19 mouse cellular contexts compared by ENCODE assay signal in the genomic region with DNA sequence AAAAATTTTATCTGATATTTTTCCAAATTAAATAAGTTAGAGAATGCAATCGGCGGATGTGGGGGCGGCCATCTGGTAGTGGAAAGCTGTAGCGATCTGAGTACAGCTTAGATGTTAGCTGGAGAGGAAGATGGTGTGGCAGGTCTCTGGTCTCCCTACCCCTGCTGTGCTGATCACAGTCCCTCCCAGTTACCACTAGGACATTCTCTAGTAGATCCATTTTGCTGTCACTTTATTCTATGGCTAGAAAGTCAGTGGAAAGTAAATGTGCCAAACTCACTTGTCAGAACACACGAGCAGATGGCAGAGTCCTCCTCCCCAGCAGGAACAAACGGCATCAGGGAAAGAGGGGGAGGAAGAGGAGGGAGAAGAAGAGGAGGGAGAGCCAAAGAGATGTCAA. TPM values are rescaled to one million over a fixed set of nuclear protein-coding genes. Genes with fewer than 3 reads are reported as not detected.
DNase-seq lines count a peak whose midpoint lies in the region; ATAC-seq lines count a peak whose summit lies in the region.
"Had no signal": no experiment of that assay in that cellular context is flagged by ENCODE, and none has a peak within 500 bp of the region (broad histone marks: within the 10 kb centered on the region; RNA-seq: fewer than 3 reads in every experiment).

No protein-coding gene starts in this region.

- no peak overlapping the region for H3K4me3 ChIP-seq in forebrain, embryonic 15.5 days
- no peak overlapping the region for H3K4me3 ChIP-seq in forebrain, embryonic 12.5 days (replicated peaks)
- H3K4me3 ChIP-seq in kidney, embryonic 16.5 days (ENCODE audit: low read length): no peak overlapping the region
- H3K4me3 ChIP-seq: heart, embryonic 10.5 days; hindbrain, embryonic 15.5 days; limb, embryonic 13.5 days; midbrain, embryonic 13.5 days had no signal

- H3K4me2 ChIP-seq in forebrain, embryonic 15.5 days (replicated peaks): no peak overlapping the region
- H3K4me2 ChIP-seq in forebrain, embryonic 12.5 days: no peak overlapping the region
- H3K4me2 ChIP-seq in kidney, embryonic 16.5 days (replicated peaks; ENCODE audit: low read depth, low read length): no peak overlapping the region
- H3K4me2 ChIP-seq: hindbrain, embryonic 15.5 days; limb, embryonic 13.5 days; midbrain, embryonic 13.5 days had no signal

- DNase-seq in right cerebral cortex, adult 2 months (ENCODE audit: low spot score in 2 of 2): peak; percentile 70
- no peak for DNase-seq in right cerebral cortex, postnatal 14 days
- DNase-seq in layer of hippocampus, postnatal 36 days: peak; percentile 70
- peak; percentile 91 for DNase-seq in telencephalon, adult 2 months (ENCODE audit: low read depth, low spot score)
- no peak for DNase-seq in heart, postnatal 4 days
- DNase-seq: gastrocnemius, postnatal 25 days; heart, postnatal 14 days; lung, postnatal 4 days; thymus, adult 2 months had no signal

- 0 out of 2 replicates have a peak, but pooled peaks have one; percentile 42 for ATAC-seq in forebrain, embryonic 15.5 days (replicated peaks)
- ATAC-seq in forebrain, embryonic 12.5 days (ENCODE audit: low FRiP score): no peak
- ATAC-seq in kidney, embryonic 16.5 days (ENCODE audit: low FRiP score, low TSS enrichment): no peak
- ATAC-seq: activated CD4-positive, CD25-positive, alpha-beta regulatory T cell, adult 4 months; midbrain, embryonic 13.5 days had no signal

- peaks cover 24% of the 10 kb centered on the region for H3K4me1 ChIP-seq in forebrain, embryonic 15.5 days
- peaks cover 17% of the 10 kb centered on the region for H3K4me1 ChIP-seq in forebrain, embryonic 12.5 days
- peaks cover 9% of the 10 kb centered on the region for H3K4me1 ChIP-seq in kidney, embryonic 16.5 days (ENCODE audit: insufficient read depth, low read length)

- peaks cover 48% of the 10 kb centered on the region for H3K36me3 ChIP-seq in forebrain, embryonic 15.5 days
- H3K36me3 ChIP-seq in forebrain, embryonic 12.5 days (replicated peaks): peaks cover 52% of the 10 kb centered on the region
- peaks cover 29% of the 10 kb centered on the region for H3K36me3 ChIP-seq in kidney, embryonic 16.5 days (ENCODE audit: insufficient read depth, low read length)

- 74% methylated on average over 6 of the region's 6 CpGs for WGBS in forebrain, embryonic 15.5 days
- 86% methylated on average over 6 of the region's 6 CpGs for WGBS in forebrain, embryonic 12.5 days
- 73% methylated on average over 6 of the region's 6 CpGs for WGBS in kidney, embryonic 16.5 days

- H3K27ac ChIP-seq in forebrain, embryonic 15.5 days (replicated peaks): peak overlapping the region; percentile 35
- H3K27ac ChIP-seq in forebrain, embryonic 12.5 days: no peak overlapping the region
- no peak overlapping the region for H3K27ac ChIP-seq in kidney, embryonic 16.5 days (ENCODE audit: low read length)
- H3K27ac ChIP-seq: heart, embryonic 10.5 days; hindbrain, embryonic 15.5 days; limb, embryonic 13.5 days; midbrain, embryonic 13.5 days had no signal

- no peaks in the 10 kb centered on the region for H3K27me3 ChIP-seq in forebrain, embryonic 15.5 days
- no peaks in the 10 kb centered on the region for H3K27me3 ChIP-seq in forebrain, embryonic 12.5 days
- H3K27me3 ChIP-seq in kidney, embryonic 16.5 days (ENCODE audit: insufficient read depth, low read length): no peaks in the 10 kb centered on the region
- H3K27me3 ChIP-seq: hindbrain, embryonic 15.5 days; limb, embryonic 13.5 days; midbrain, embryonic 13.5 days had no signal

- no peaks in the 10 kb centered on the region for H3K9me3 ChIP-seq in forebrain, embryonic 15.5 days
- no peaks in the 10 kb centered on the region for H3K9me3 ChIP-seq in forebrain, embryonic 12.5 days
- no peaks in the 10 kb centered on the region for H3K9me3 ChIP-seq in kidney, embryonic 16.5 days (ENCODE audit: low read length)
- H3K9me3 ChIP-seq: heart, embryonic 10.5 days; hindbrain, embryonic 15.5 days; limb, embryonic 13.5 days; midbrain, embryonic 13.5 days had no signal

- no peak overlapping the region for H3K9ac ChIP-seq in forebrain, embryonic 15.5 days (replicated peaks)
- no peak overlapping the region for H3K9ac ChIP-seq in forebrain, embryonic 12.5 days
- no peak overlapping the region for H3K9ac ChIP-seq in kidney, embryonic 16.5 days (replicated peaks; ENCODE audit: low read length)
- H3K9ac ChIP-seq: hindbrain, embryonic 15.5 days; limb, embryonic 13.5 days; midbrain, embryonic 13.5 days had no signal

RNA-seq across cellular contexts. Expression of a gene that starts 6.3 kb away (rescaled TPM):
- polyA plus RNA-seq in forebrain, embryonic 15.5 days (2015; fragmentation: Nextera tagmentation; extraction: Ambion mirVana): not detected in 2 replicates
- polyA plus RNA-seq in forebrain, embryonic 12.5 days (2016; fragmentation: Nextera tagmentation; extraction: Ambion mirVana): 0.15 and 0.31 TPM in 2 replicates
- 1 to 10 TPM; 1.8 to 1.9 TPM for total RNA-seq in layer of hippocampus, postnatal 36 days (2021)
- polyA plus RNA-seq in kidney, embryonic 16.5 days (2015; fragmentation: Nextera tagmentation; extraction: Ambion mirVana): 0.14 TPM in 1 of 2 replicates, not detected in the other
- total RNA-seq in heart, postnatal 4 days (2021): 10 to 100 TPM; 44.7 to 57.2 TPM
- total RNA-seq: adrenal gland, postnatal 4 days; gastrocnemius, postnatal 25 days had no signal
- polyA plus RNA-seq: activated CD4-positive, CD25-positive, alpha-beta regulatory T cell, adult 4 months; limb, embryonic 13.5 days; midbrain, embryonic 13.5 days; small intestine, adult 2 months had no signal

RNA-seq across cellular contexts. Expression of a gene that starts 25.2 kb away (rescaled TPM):
- 35.6 and 41.5 TPM in 2 replicates for polyA plus RNA-seq in forebrain, embryonic 15.5 days (2015; fragmentation: Nextera tagmentation; extraction: Ambion mirVana)
- 82.6 and 83.1 TPM in 2 replicates for polyA plus RNA-seq in forebrain, embryonic 12.5 days (2016; fragmentation: Nextera tagmentation; extraction: Ambion mirVana)
- 10 to 100 TPM; 18.4 TPM for total RNA-seq in layer of hippocampus, postnatal 36 days (2021)
- polyA plus RNA-seq in kidney, embryonic 16.5 days (2015; fragmentation: Nextera tagmentation; extraction: Ambion mirVana): 47.6 and 48.8 TPM in 2 replicates
- 1 to 10 TPM; 6.7 to 8.8 TPM for total RNA-seq in heart, postnatal 4 days (2021)

RNA-seq across cellular contexts. Expression of a gene that starts 56.9 kb away (rescaled TPM):
- 49.1 and 52.8 TPM in 2 replicates for polyA plus RNA-seq in forebrain, embryonic 15.5 days (2015; fragmentation: Nextera tagmentation; extraction: Ambion mirVana)
- polyA plus RNA-seq in forebrain, embryonic 12.5 days (2016; fragmentation: Nextera tagmentation; extraction: Ambion mirVana): 60.4 and 61.3 TPM in 2 replicates
- 100 to 1,000 TPM; 178 to 190 TPM for total RNA-seq in layer of hippocampus, postnatal 36 days (2021)
- 21.7 and 22.1 TPM in 2 replicates for polyA plus RNA-seq in kidney, embryonic 16.5 days (2015; fragmentation: Nextera tagmentation; extraction: Ambion mirVana)
- total RNA-seq in heart, postnatal 4 days (2021): 1 to 10 TPM; 9.0 to 9.5 TPM

Comparison
In these comparisons a context has a peak if more than half of its experiments do, and no peak if none do; other contexts are left out.
1. DNase-seq: peak in right cerebral cortex, adult 2 months (2 of 2), layer of hippocampus, postnatal 36 days (2 of 2) and telencephalon, adult 2 months (single experiment); none in right cerebral cortex, postnatal 14 days (single experiment) and heart, postnatal 4 days (single experiment).